Mouse (Mus musculus) heart, embryonic 16.5 days (tissue): ENCODE results near the gene Gpr179. TPM values are rescaled to one million over a fixed set of nuclear protein-coding genes. Genes with fewer than 3 reads are reported as not detected.
"Not testable (repeated sequence)": the region's sequence is repeated elsewhere in the genome, so short reads cannot be mapped to it uniquely, and the experiment has no call there.

ENCODE experiments used
- ATAC-seq: fragments of 200-750 bp; cut with Nextera tagmentation; replicated peaks from 2 replicates; pipeline ENCODE4 v1.8.0; 2017; ENCODE audit warnings: moderate number of reproducible peaks; ENCODE audit not compliant: insufficient read depth, low FRiP score; ENCODE audit errors: extremely low read depth
- H3K27ac ChIP-seq: fragments of 300-500 bp; sonication (generic); 2 replicates; pipeline ENCODE4 v1.5.1; 2014; ENCODE audit warnings: mild to moderate bottlenecking, low read length, control low read depth, moderate library complexity
- H3K27me3 ChIP-seq: fragments of 300-500 bp; sonication (generic); 2 replicates; pipeline ENCODE4 v1.6.1; 2014; ENCODE audit warnings: low read length, mixed read lengths; ENCODE audit not compliant: control insufficient read depth, insufficient read depth
- H3K36me3 ChIP-seq: fragments of 300-500 bp; sonication (generic); 2 replicates; pipeline ENCODE4 v1.6.1; 2014; ENCODE audit not compliant: control insufficient read depth, insufficient read depth
- H3K4me1 ChIP-seq: fragments of 300-500 bp; sonication (generic); 2 replicates; pipeline ENCODE4 v1.6.1; 2014; ENCODE audit warnings: low read length, mixed read lengths; ENCODE audit not compliant: control insufficient read depth, insufficient read depth
- H3K4me2 ChIP-seq: fragments of 300-500 bp; sonication (generic); 2 replicates; pipeline ENCODE4 v1.6.1; 2014; ENCODE audit warnings: low read depth, mild to moderate bottlenecking, control low read depth, low read length
- H3K4me3 ChIP-seq: fragments of 300-500 bp; sonication (generic); 2 replicates; pipeline ENCODE4 v1.5.1; 2014; ENCODE audit warnings: mild to moderate bottlenecking, control low read depth, low read length
- H3K9ac ChIP-seq: fragments of 300-500 bp; sonication (generic); 2 replicates; pipeline ENCODE4 v1.6.1; 2014; ENCODE audit warnings: low read length, control low read depth
- H3K9me3 ChIP-seq: fragments of 300-500 bp; sonication (generic); replicated peaks from 2 replicates; pipeline ENCODE4 v1.6.1; 2016; ENCODE audit warnings: low read length; ENCODE audit not compliant: control insufficient read depth
- whole genome bisulfite sequencing: fragments of 180-500 bp; shearing (Covaris S2); extraction: QIAGEN DNeasy Blood & Tissue Kit; methylation state at CpG from one replicate; pipeline ENCODE4 v1.1.7; 2014; 5-methylcytosine and 5-hydroxymethylcytosine counted together
- polyA plus RNA-seq: library from polyadenylated mRNA; unstranded; fragments of >200 nt; fragmentation: Nextera tagmentation; extraction: Ambion mirVana; gene quantifications from 2 replicates; pipeline ENCODE4 v1.2.1, GENCODE M21; 2015

The Gpr179 gene
- polyA plus RNA-seq, 1 experiment from 2014 or later = 0.12 TPM

- Histone ChIP-seq H3K4me2 (peak within 1 kb of the TSS; percentile 70), H3K27me3 (no peaks in the 10 kb centered on the region), H3K9ac (peak within 1 kb of the TSS; percentile 79), H3K4me3 (peak within 1 kb of the TSS; percentile 77), H3K9me3 (no peaks in the 10 kb centered on the region), H3K4me1 (peaks cover 15% of the 10 kb centered on the region), H3K36me3 (no peaks in the 10 kb centered on the region), H3K27ac (peak within 1 kb of the TSS; percentile 78)
- peak; percentile 97 for ATAC-seq
- WGBS = under 1% methylated on average over 50 of the region's 50 CpGs
Observed at GRCm38 (mm10) chr11:97315504-97316503, 36.1 kb downstream of the Gpr179 start, which contains the start of gene Mrpl45. Gene Mrpl45, plus strand, starts transcription at chr11:97315716.

DNA sequence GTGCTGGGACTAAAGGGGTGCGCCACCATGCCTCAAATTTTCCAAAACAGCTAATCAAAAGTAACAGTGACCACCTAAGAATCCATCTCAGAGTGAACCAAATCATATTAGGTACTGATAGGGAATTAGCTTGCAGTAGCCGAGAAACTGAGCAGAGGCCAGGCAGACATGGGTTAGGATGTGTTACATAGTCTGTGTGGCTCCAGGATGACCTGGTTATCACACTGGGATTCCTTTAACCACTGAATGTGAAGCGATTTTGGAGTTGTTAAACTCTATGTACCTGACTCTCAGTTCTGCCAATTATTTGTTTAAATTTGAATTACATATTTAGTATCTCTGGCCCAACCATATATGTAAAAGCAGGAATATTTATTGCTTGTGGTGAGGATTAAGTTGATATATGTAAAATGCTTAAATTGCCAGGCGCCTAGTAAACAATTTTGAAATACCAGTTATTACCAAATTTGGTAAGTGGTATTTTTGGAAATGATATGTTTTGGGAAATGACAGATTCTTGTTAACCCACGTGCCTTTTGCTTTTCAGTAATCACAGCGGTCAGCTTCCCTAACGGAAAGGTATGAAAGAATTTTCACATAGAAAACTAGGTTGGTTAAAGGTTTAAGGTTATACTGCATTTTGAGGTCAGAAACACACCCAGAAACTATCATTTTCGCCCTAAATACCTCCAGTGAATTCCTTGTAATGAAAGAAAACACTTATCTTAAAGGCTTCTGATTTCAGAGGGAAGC is 37.0 kb downstream of the Gpr179 start:
- no peaks in the 10 kb centered on the region for H3K9me3 ChIP-seq
- 42% methylated on average over 8 of the region's 8 CpGs for WGBS
- H3K36me3 ChIP-seq = no peaks in the 10 kb centered on the region
- H3K4me3 ChIP-seq = peak overlapping the region; percentile 35
- ATAC-seq = no peak
- H3K9ac ChIP-seq = peak overlapping the region; percentile 66
- H3K27ac ChIP-seq = peak overlapping the region; percentile 68
- H3K27me3 ChIP-seq = no peaks in the 10 kb centered on the region
- H3K4me2 ChIP-seq = peak overlapping the region; percentile 54
- peaks cover 20% of the 10 kb centered on the region for H3K4me1 ChIP-seq

DNA sequence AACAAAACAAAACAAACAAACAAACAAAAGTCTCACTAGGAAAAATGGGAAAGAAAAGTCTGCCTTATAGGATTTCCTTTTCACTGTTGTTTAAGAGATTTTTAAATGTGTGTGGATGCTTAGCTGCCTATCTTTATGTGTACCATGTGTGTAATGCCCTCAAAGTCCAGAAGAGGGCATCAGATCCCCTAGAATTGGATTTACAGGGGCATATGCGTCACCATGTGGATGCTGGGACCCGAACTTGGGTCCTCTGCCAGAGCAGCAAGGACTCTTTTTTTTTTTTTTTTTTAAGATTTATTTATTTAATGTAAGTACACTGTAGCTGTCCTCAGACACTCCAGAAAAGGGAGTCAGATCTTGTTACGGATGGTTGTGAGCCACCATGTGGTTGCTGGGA is 37.8 kb downstream of the Gpr179 start:
- no peak overlapping the region for H3K9ac ChIP-seq
- WGBS = 93% methylated on average over 2 of the region's 3 CpGs
- H3K36me3 ChIP-seq = no peaks in the 10 kb centered on the region
- no peak overlapping the region for H3K27ac ChIP-seq
- ATAC-seq = no peak
- H3K9me3 ChIP-seq = no peaks in the 10 kb centered on the region
- no peak overlapping the region for H3K4me3 ChIP-seq
- no peak overlapping the region for H3K4me2 ChIP-seq
- peaks cover 25% of the 10 kb centered on the region for H3K4me1 ChIP-seq
- H3K27me3 ChIP-seq = no peaks in the 10 kb centered on the region

DNA sequence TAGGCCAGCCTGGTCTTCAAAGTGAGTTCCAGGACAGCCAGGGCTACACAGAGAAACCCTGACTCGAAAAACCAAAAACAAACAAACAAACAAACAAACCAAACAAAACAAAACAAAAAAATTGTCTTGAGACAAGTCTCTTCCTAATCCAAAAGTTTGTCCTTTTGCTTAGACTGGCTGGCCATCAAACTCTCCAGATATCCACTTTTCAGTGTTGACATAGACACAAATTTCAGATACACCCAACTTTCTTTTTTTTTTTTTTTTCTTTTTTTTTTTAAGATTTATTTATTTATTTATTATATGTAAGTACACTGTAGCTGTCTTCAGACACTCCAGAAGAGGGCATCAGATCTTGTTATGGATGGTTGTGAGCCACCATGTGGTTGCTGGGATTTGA is 39.0 kb downstream of the Gpr179 start:
- ATAC-seq, H3K4me2 ChIP-seq, H3K9ac ChIP-seq, H3K36me3 ChIP-seq, H3K9me3 ChIP-seq, H3K27ac ChIP-seq, H3K4me3 ChIP-seq, H3K27me3 ChIP-seq: not testable (repeated sequence)
- WGBS = 70% methylated on average over 1 of the region's 1 CpGs
- peaks cover 28% of the 10 kb centered on the region for H3K4me1 ChIP-seq

DNA sequence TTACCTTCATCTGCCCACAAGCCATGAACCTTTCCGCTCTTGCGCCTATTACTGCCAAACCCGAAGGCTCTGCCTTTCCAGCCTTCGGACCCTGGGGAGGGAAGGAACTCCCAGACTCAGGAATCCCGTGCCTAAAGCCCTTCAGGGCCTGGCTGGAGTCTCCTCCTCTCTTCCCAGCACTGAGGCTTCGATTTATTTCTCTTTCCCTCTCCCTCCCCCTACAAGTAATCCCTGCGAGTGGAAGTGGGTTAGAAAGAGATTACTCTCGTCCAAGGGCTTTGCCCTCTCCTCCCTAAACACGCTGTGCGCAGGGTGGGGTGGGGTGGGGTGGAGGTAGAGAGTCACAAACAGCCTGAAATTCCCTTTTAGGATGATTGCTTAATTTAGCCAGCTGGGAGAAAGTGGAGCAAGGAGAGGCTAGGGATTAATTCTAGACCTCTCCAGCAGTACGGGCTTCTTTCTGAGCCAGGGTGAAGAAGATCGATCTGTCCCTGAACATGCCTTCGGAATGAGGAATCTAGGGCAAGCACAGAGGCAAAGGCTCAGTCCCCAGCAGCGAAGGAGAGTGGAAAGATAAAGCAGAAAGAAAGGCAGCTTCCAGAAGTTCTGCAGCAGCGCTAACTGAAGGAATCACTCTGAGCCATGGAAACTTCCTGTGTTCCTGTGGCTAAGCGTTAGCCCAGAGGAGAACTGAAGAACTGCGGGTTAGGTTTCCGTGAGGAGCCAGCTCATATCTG is 40.8 kb downstream of the Gpr179 start:
- Histone ChIP-seq H3K9me3 (no peaks in the 10 kb centered on the region), H3K27me3 (no peaks in the 10 kb centered on the region), H3K27ac (peak overlapping the region; percentile 82), H3K4me2 (peak overlapping the region; percentile 71), H3K4me1 (peaks cover 21% of the 10 kb centered on the region), H3K4me3 (peak overlapping the region; percentile 50), H3K36me3 (no peaks in the 10 kb centered on the region), H3K9ac (peak overlapping the region; percentile 76)
- no peak for ATAC-seq
- 4% methylated on average over 18 of the region's 18 CpGs for WGBS

DNA sequence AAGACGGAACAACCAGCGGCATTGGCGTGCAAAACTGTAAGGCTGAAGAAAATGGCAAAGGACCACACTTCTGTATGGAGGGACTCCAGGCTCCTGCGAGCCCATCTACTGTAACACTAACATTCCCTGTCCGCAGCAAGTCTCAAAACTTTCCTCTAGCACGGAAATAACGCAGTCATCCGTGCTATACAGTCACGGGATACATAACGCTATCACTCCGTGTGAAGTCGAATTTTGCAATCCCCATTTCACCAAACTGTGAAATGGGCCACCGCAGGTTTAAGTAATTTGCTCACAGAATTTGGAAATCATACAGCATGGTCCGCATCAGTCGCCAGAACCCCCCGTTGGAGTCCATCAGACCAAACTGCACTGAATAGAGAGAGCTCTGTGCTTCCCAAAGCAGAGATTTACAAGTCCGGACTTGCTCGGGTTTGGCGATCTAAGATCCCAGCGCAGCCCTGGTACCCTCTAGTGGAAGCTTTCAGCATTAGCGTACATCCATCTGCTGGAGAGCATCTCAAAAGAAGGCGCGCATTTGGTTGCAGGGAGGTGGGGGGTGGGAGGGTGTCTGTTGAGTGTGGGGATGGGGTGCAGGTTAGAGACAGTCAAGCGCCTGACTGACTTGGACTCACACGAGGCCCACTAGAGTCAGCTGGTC is 41.8 kb downstream of the Gpr179 start:
- Histone ChIP-seq H3K4me2 (peak overlapping the region; percentile 71), H3K36me3 (no peaks in the 10 kb centered on the region), H3K4me1 (peaks cover 19% of the 10 kb centered on the region), H3K9ac (peak overlapping the region; percentile 75), H3K9me3 (no peaks in the 10 kb centered on the region), H3K27ac (peak overlapping the region; percentile 93), H3K27me3 (no peaks in the 10 kb centered on the region), H3K4me3 (peak overlapping the region; percentile 55)
- ATAC-seq = peak; percentile 82
- WGBS = under 1% methylated on average over 25 of the region's 25 CpGs

- Histone ChIP-seq H3K4me2 (peak overlapping the region; percentile 71), H3K27ac (peak overlapping the region; percentile 93), H3K36me3 (no peaks in the 10 kb centered on the region), H3K9me3 (no peaks in the 10 kb centered on the region), H3K27me3 (no peaks in the 10 kb centered on the region), H3K9ac (peak overlapping the region; percentile 75), H3K4me3 (peak overlapping the region; percentile 55), H3K4me1 (peaks cover 19% of the 10 kb centered on the region)
- peak; percentile 83 for ATAC-seq
- WGBS = under 1% methylated on average over 9 of the region's 9 CpGs
Observed at GRCm38 (mm10) chr11:97309451-97309836, 42.4 kb downstream of the Gpr179 start.

- no peak for ATAC-seq
- Histone ChIP-seq H3K9ac (peak overlapping the region; percentile 75), H3K4me3 (peak overlapping the region; percentile 55), H3K4me1 (peaks cover 19% of the 10 kb centered on the region), H3K36me3 (no peaks in the 10 kb centered on the region), H3K27me3 (no peaks in the 10 kb centered on the region), H3K27ac (peak overlapping the region; percentile 93), H3K4me2 (peak overlapping the region; percentile 71), H3K9me3 (no peaks in the 10 kb centered on the region)
- WGBS = 26% methylated on average over 3 of the region's 3 CpGs
Observed at GRCm38 (mm10) chr11:97308806-97309450, 42.9 kb downstream of the Gpr179 start.
